Mouse (Mus musculus) ES-Bruce4 (cell line): ENCODE measurements at regions not wholly inside any gene's neighbourhood (a gene's known extent, or its start where the extent isn't known, plus 50 kb on each side); places are given as distances from the start of the nearest gene placed in this dataset.

Experiments used
- H3K27ac ChIP-seq: 2 replicates; pipeline ENCODE4 v1.5.1; 2012; ENCODE audit warnings: low read length, inconsistent platforms; ENCODE audit not compliant: insufficient read depth
- H3K27me3 ChIP-seq: 2 replicates; pipeline ENCODE4 v1.6.1; 2012; ENCODE audit warnings: mild to moderate bottlenecking, low read length, inconsistent platforms; ENCODE audit not compliant: control insufficient read depth, poor library complexity, insufficient read depth, severe bottlenecking
- H3K36me3 ChIP-seq: 2 replicates; pipeline ENCODE4 v1.6.1; 2012; ENCODE audit warnings: inconsistent platforms, mild to moderate bottlenecking, low read length, moderate library complexity; ENCODE audit not compliant: control insufficient read depth, poor library complexity, insufficient read depth, severe bottlenecking
- H3K4me1 ChIP-seq: one replicate; pipeline ENCODE4 v1.8.1; 2011; ENCODE audit warnings: low read length; ENCODE audit not compliant: control insufficient read depth, insufficient read depth
- H3K4me3 ChIP-seq: 2 replicates; pipeline ENCODE4 v1.5.1; 2011; ENCODE audit warnings: low read depth, mild to moderate bottlenecking, low read length
- H3K9ac ChIP-seq: 2 replicates; pipeline ENCODE4 v1.6.1; 2012; ENCODE audit warnings: low read depth, mild to moderate bottlenecking, inconsistent platforms; ENCODE audit not compliant: poor library complexity, severe bottlenecking
- H3K9me3 ChIP-seq: replicated peaks from 2 replicates; pipeline ENCODE4 v1.6.1; 2012; ENCODE audit warnings: mild to moderate bottlenecking, low read length, inconsistent platforms; ENCODE audit not compliant: control insufficient read depth, poor library complexity, insufficient read depth, severe bottlenecking
- CTCF ChIP-seq: IDR thresholded peaks from one replicate; pipeline ENCODE4 v1.8.1; 2011; ENCODE audit warnings: low read depth, low read length
- EP300 ChIP-seq: IDR thresholded peaks from 2 replicates; pipeline ENCODE4 v1.6.1; 2011; ENCODE audit warnings: low read depth, low read length; ENCODE audit not compliant: insufficient read depth
- POLR2A ChIP-seq: IDR thresholded peaks from one replicate; pipeline ENCODE4 v1.8.1; 2011; ENCODE audit warnings: low read length; ENCODE audit not compliant: insufficient read depth

GRCm38 (mm10) chr15:26051415-26051814 lies 67.2 kb downstream of the Zfp622 start:
- H3K36me3 ChIP-seq, result no peaks in the 10 kb centered on the region
- no peaks in the 10 kb centered on the region for H3K4me1 ChIP-seq
- no peak for TF ChIP-seq EP300
- TF ChIP-seq CTCF, result no peak
- no peak for TF ChIP-seq POLR2A
- H3K9me3 ChIP-seq, result no peaks in the 10 kb centered on the region
- H3K4me3 ChIP-seq, result no peak overlapping the region
- no peak overlapping the region for H3K27ac ChIP-seq
- H3K9ac ChIP-seq, result no peak overlapping the region
- H3K27me3 ChIP-seq, result no peaks in the 10 kb centered on the region

DNA sequence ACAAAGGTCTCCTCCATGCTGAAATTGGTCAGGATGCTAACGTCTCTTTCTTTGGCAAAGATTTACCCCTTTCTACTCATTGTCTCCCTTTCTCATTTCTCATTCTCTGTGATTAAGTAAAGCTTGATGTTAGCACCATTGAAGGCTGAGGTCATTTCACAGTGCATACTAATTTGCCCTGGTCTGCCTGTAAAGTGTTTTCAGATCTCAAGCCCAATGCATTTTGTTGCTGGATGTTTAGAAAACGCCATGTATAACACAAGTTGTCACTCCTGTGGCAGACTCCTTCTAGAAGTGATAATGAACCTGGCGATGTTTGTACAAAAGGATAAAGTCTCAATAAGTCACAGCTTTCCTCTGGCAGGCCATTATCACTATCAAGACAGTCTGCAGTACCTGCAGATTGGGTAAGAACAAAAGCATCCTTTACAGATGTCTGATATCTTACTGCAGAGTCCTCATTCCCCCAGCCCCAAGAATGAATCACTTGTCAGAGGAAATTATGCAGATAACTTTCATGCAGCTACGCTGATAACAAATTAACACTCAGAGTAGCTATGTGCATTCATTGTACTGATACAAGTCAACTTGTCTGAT lies 68.7 kb downstream of the Zfp622 start:
- no peaks in the 10 kb centered on the region for H3K27me3 ChIP-seq
- no peak overlapping the region for H3K4me3 ChIP-seq

DNA sequence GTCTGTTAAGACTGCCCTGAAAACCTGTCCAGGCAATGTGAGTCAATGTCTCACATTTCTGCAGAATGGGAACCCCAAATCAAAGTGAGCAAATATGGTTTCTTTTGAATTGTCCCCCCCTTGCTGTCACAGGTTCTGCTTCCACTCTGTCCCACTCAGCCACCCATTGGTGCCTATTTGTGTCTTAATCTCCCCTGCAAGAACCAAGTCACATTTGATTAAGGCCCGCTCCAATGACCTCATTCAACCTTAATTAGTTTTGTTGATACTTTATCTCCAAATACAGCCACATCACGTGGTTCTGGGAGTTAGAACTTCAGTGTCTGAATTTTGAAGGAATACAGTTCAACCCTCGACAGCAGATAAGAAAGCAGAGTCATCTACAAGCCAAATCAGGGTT lies 73.9 kb downstream of the Zfp622 start:
- Histone ChIP-seq H3K9me3 (no peaks in the 10 kb centered on the region), H3K4me3 (no peak overlapping the region), H3K27ac (no peak overlapping the region), H3K9ac (no peak overlapping the region), H3K36me3 (no peaks in the 10 kb centered on the region), H3K27me3 (no peaks in the 10 kb centered on the region), H3K4me1 (no peaks in the 10 kb centered on the region)
- TF ChIP-seq POLR2A, result no peak
- no peak for TF ChIP-seq CTCF
- no peak for TF ChIP-seq EP300

More for the DNA sequence above, 68.7 kb downstream of the Zfp622 start:
- Histone ChIP-seq H3K4me1 (no peaks in the 10 kb centered on the region), H3K27ac (no peak overlapping the region), H3K9me3 (no peaks in the 10 kb centered on the region), H3K36me3 (no peaks in the 10 kb centered on the region), H3K9ac (no peak overlapping the region)
- TF ChIP-seq POLR2A (no peak), CTCF (no peak), EP300 (no peak)

DNA sequence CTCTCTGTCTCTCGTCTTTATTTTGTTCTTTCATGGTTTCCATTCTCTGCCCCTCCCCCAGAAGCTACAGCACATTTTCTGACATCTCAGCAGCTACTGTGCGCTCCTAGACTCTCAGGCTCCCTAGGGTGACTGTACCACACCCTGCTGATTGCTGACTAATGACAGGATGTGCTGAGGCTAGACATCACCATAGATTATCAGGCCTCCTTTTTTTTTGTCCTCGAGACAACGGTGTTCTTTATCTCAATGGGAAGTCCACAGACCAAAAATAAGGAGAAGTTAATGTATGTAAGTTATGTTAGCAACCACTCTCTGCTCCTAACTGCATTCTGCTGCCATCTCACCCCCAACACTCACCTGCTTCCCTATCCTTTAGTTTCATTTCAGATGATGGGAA lies 116.0 kb downstream of the Zfp622 start:
- Histone ChIP-seq H3K9me3 (no peaks in the 10 kb centered on the region), H3K4me3 (no peak overlapping the region), H3K36me3 (no peaks in the 10 kb centered on the region), H3K27ac (no peak overlapping the region), H3K4me1 (no peaks in the 10 kb centered on the region), H3K9ac (no peak overlapping the region), H3K27me3 (no peaks in the 10 kb centered on the region)
- TF ChIP-seq EP300 (no peak), CTCF (no peak), POLR2A (no peak)

GRCm38 (mm10) chr15:26107993-26108392 lies 123.8 kb downstream of the Zfp622 start:
- Histone ChIP-seq H3K27ac (no peak overlapping the region), H3K4me1 (no peaks in the 10 kb centered on the region), H3K9me3 (no peaks in the 10 kb centered on the region), H3K36me3 (no peaks in the 10 kb centered on the region), H3K4me3 (no peak overlapping the region), H3K9ac (no peak overlapping the region), H3K27me3 (no peaks in the 10 kb centered on the region)
- TF ChIP-seq EP300 (no peak), POLR2A (no peak), CTCF (no peak)

- H3K27ac ChIP-seq, result no peak overlapping the region
- H3K9ac ChIP-seq, result no peak overlapping the region
- no peaks in the 10 kb centered on the region for H3K4me1 ChIP-seq
- no peaks in the 10 kb centered on the region for H3K9me3 ChIP-seq
- TF ChIP-seq POLR2A (no peak), CTCF (no peak), EP300 (no peak)
- no peaks in the 10 kb centered on the region for H3K27me3 ChIP-seq
- no peak overlapping the region for H3K4me3 ChIP-seq
- no peaks in the 10 kb centered on the region for H3K36me3 ChIP-seq
These were observed 160.0 kb downstream of the Zfp622 start for GRCm38 (mm10) chr15:26144197-26144596.
